15 mouse cellular contexts compared by ENCODE assay signal in the genomic region with DNA sequence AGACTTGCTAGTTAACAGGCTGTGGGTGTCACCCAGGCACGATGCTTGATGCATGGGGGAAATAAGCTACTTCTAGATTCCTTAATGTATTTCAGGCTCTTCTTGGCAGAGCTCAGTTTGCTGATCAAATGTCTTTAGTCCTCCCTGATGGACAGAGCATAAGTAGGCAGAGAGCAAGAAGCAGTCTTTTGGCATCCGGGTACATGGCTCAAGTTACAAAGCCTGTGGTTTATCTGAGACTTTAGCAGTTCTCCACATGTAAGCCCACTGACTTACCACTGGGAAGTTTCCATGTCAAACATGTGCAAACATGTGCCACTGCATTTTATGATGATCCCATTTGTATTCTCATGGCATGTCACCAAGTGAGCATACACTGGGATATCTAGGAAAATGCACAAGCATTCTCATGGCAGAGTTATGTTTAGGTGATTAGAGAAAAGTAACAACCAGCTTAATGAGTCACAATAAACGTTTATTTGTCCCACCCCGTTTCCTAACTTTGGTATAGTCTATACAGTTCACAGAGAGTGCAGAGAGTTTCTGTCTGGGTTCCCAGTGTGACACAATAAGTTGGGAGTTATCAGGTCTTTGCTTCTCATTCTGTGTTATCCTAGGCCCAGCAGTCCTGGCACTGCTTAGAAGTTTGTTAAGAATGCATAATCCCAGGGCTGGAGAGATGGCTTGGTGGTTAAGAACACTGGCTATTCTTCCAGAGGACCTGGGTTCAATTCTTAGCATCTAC.
"Had no signal": no experiment of that assay in that cellular context is flagged by ENCODE, and none has a peak within 500 bp of the region (broad histone marks: within the 10 kb centered on the region; RNA-seq: fewer than 3 reads in every experiment).

No protein-coding gene starts in this region.

- H3K4me3 ChIP-seq: limb, embryonic 15.5 days; liver, embryonic 12.5 days; midbrain, embryonic 12.5 days had no signal

- H3K27ac ChIP-seq: kidney, postnatal 0 days; limb, embryonic 15.5 days; liver, embryonic 12.5 days; midbrain, embryonic 12.5 days had no signal

- H3K9me3 ChIP-seq: limb, embryonic 15.5 days; liver, embryonic 12.5 days; midbrain, embryonic 12.5 days had no signal

- H3K27me3 ChIP-seq: limb, embryonic 15.5 days; liver, embryonic 12.5 days; midbrain, embryonic 12.5 days had no signal

- H3K4me2 ChIP-seq: limb, embryonic 15.5 days; liver, embryonic 12.5 days; lung, embryonic 14.5 days; midbrain, embryonic 12.5 days had no signal

- H3K9ac ChIP-seq: limb, embryonic 15.5 days; liver, embryonic 12.5 days; lung, embryonic 14.5 days; midbrain, embryonic 12.5 days had no signal

- H3K4me1 ChIP-seq: limb, embryonic 15.5 days; liver, embryonic 12.5 days; midbrain, embryonic 12.5 days had no signal

- ATAC-seq: liver, embryonic 12.5 days; midbrain, embryonic 16.5 days had no signal

- DNase-seq: kidney, adult 9 months; kidney, postnatal 36 days; layer of hippocampus, adult 9-11 months; layer of hippocampus, postnatal 36 days; lung, embryonic 14.5 days; lung, postnatal 14 days; right cerebral cortex, adult 18-20 months; right cerebral cortex, postnatal 25 days; thymus, adult 18-20 months; thymus, postnatal 14 days had no signal

- H3K36me3 ChIP-seq: limb, embryonic 15.5 days; liver, embryonic 12.5 days; midbrain, embryonic 12.5 days had no signal
